Mouse (Mus musculus) CH12.LX (cell line): Measurements from ENCODE around the gene Gm11114. TPM values are rescaled to one million over a fixed set of nuclear protein-coding genes. Genes with fewer than 3 reads are reported as not detected.

ENCODE experiments used
- polyA plus RNA-seq: library from polyadenylated mRNA; unstranded; fragments of >175 nt; gene quantifications from 2 replicates; pipeline ENCODE4 v1.2.1, GENCODE M21; 2012; ENCODE audit warnings: low read depth; ENCODE audit not compliant: insufficient read length
- total RNA-seq, 2 experiments: library from RNA; depleted of rRNA; stranded (reverse); fragments of 300-350 nt in 1 of 2; fragments of >200 nt in 1 of 2; gene quantifications; 2 replicates each; pipeline ENCODE4 v1.2.3; 2012 to 2014

The Gm11114 gene
- total and polyA plus RNA-seq, 3 experiments: not detected

Other genes starting within 250 kb of the Gm11114 start
- gene Tent5a, start 14.6 kb downstream of the Gm11114 start, total RNA-seq (2012; rRNA removed): 1.6 and 1.7 TPM in 2 replicates
- 1.2 and 1.5 TPM in 2 replicates for gene Tent5a, start 14.6 kb downstream of the Gm11114 start, total RNA-seq (2014; rRNA removed)
- gene Tent5a, start 14.6 kb downstream of the Gm11114 start, polyA plus RNA-seq: 2.0 and 2.6 TPM in 2 replicates